Comparison of ENCODE assay signal across 9 mouse cellular contexts in the genomic region with DNA sequence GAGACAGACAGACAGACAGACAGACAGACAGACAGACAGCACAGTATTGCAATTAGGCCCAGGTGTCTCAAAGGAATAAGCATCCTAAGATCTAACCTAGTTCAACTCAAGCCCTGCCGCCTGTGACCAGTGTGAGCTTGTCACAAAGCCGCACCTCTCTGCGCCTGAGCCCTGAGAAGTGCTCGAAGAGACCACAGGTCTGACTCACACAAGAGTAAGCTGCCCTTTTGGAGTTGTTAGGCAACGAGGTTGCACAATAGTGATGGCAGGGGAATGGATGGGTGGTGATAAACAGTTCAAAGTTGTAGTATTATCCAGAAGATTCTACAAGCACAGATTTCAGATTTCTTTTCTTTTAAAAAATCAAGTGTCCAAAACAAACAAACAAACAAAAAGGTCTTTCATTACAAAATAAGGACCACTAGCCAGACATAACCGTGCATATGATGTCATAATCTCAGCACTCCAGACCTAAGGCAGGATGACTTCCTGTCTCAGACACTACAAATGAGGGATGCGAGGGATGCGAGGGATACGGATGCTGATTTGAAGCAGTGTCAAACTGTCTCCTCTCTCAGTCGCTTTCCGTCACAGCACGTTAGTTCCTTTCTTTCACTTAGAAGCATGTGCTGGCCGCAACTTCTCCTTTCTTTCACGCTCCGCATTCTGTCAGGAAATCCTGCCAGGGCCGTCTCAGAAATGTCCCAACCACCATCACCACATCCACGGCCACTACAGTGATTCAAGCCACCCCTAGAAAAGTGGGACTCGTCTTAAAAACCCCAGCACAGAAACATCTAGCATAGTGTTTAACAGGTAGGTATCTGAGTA. TPM values are rescaled to one million over a fixed set of nuclear protein-coding genes. Genes with fewer than 3 reads are reported as not detected.
DNase-seq lines count a peak whose midpoint lies in the region; ATAC-seq and TF ChIP-seq lines count a peak whose summit lies in the region.
"Had no signal": no experiment of that assay in that cellular context is flagged by ENCODE, and none has a peak within 500 bp of the region (broad histone marks: within the 10 kb centered on the region; RNA-seq: fewer than 3 reads in every experiment).

No protein-coding gene starts in this region.

- peak overlapping the region; percentile 31; the same call in 1 of the 2 replicates for H3K27ac ChIP-seq in gastrocnemius, adult 2 months
- no peak overlapping the region for H3K27ac ChIP-seq in midbrain, embryonic 15.5 days
- H3K27ac ChIP-seq: embryonic facial prominence, embryonic 15.5 days had no signal

- TF ChIP-seq CTCF in gastrocnemius, adult 2 months (IDR thresholded peaks at IDR 0.05), result no peak

- no peak for DNase-seq in gastrocnemius, adult 2 months
- DNase-seq in gastrocnemius, adult 8-10 months (ENCODE audit: low spot score in 2 of 2), result no peak
- DNase-seq in CD4-positive, CD25-positive, alpha-beta regulatory T cell, adult 2 months (ENCODE audit: low read depth, low spot score), result peak; percentile 48
- DNase-seq in cerebellum, postnatal 4 days (ENCODE audit: low spot score in 2 of 2), result no peak
- no peak for DNase-seq in cerebellum, adult 11 months

- 57% methylated on average over 18 of the region's 18 CpGs for WGBS in midbrain, embryonic 15.5 days

- no peak overlapping the region for H3K4me3 ChIP-seq in gastrocnemius, adult 2 months
- no peak overlapping the region for H3K4me3 ChIP-seq in midbrain, embryonic 15.5 days
- H3K4me3 ChIP-seq: embryonic facial prominence, embryonic 15.5 days had no signal

- H3K9me3 ChIP-seq in midbrain, embryonic 15.5 days, result no peaks in the 10 kb centered on the region
- H3K9me3 ChIP-seq: embryonic facial prominence, embryonic 15.5 days had no signal

- H3K36me3 ChIP-seq in midbrain, embryonic 15.5 days (replicated peaks), result no peaks in the 10 kb centered on the region
- H3K36me3 ChIP-seq: embryonic facial prominence, embryonic 15.5 days had no signal

- no peaks in the 10 kb centered on the region for H3K27me3 ChIP-seq in midbrain, embryonic 15.5 days (replicated peaks)
- H3K27me3 ChIP-seq: embryonic facial prominence, embryonic 15.5 days had no signal

- no peak overlapping the region for H3K4me2 ChIP-seq in midbrain, embryonic 15.5 days
- H3K4me2 ChIP-seq: embryonic facial prominence, embryonic 15.5 days had no signal

- no peak overlapping the region for H3K9ac ChIP-seq in midbrain, embryonic 15.5 days
- H3K9ac ChIP-seq: embryonic facial prominence, embryonic 15.5 days had no signal

- peak; percentile 71 for ATAC-seq in granulocyte monocyte progenitor cell, adult 5-6 weeks (replicated peaks; ENCODE audit: poor library complexity, severe bottlenecking)
- peak; percentile 74 for ATAC-seq in megakaryocyte, adult 5-6 weeks (ENCODE audit: poor library complexity, severe bottlenecking)
- no peak for ATAC-seq in midbrain, embryonic 15.5 days (replicated peaks)

- no peaks in the 10 kb centered on the region for H3K4me1 ChIP-seq in midbrain, embryonic 15.5 days
- H3K4me1 ChIP-seq: embryonic facial prominence, embryonic 15.5 days had no signal

- intact Hi-C loops in gastrocnemius, adult 2 months (cut with DNase I), result no loop called here

RNA-seq across cellular contexts. Expression of gene Ifngr2, which starts 24.2 kb away (rescaled TPM):
- 10 to 100 TPM; 55.2 to 55.5 TPM for total RNA-seq in gastrocnemius, adult 2 months (2021)
- total RNA-seq in gastrocnemius, adult 8-10 months (2022), result 10 to 100 TPM; 44.2 to 57.1 (median 54.9) TPM
- total RNA-seq in granulocyte monocyte progenitor cell, adult 5-6 weeks (2014; fragmentation: Nextera tagmentation), result 29.2 TPM in 2 replicates
- total RNA-seq in granulocyte monocyte progenitor cell, adult 5-6 weeks (2017), result 12.8 and 13.0 TPM in 2 replicates
- total RNA-seq in megakaryocyte, adult 5-6 weeks (2015), result 63.2 and 67.5 TPM in 2 replicates
- total RNA-seq in megakaryocyte, adult 5-6 weeks (2017), result 47.0 and 49.0 TPM in 2 replicates
- 92.5 and 94.2 TPM in 2 replicates for polyA plus RNA-seq in midbrain, embryonic 15.5 days (2015; fragmentation: Nextera tagmentation; extraction: Ambion mirVana)

RNA-seq across cellular contexts. Expression of gene Ifnar1, which starts 37.7 kb away (rescaled TPM):
- total RNA-seq in gastrocnemius, adult 2 months (2021), result 10 to 100 TPM; 12.6 to 15.1 TPM
- total RNA-seq in gastrocnemius, adult 8-10 months (2022), result 10 to 100 TPM in 1 of 4 experiments, 1 to 10 TPM in 3; 8.4 to 10.3 (median 8.6) TPM
- 32.3 and 42.5 TPM in 2 replicates for total RNA-seq in granulocyte monocyte progenitor cell, adult 5-6 weeks (2014; fragmentation: Nextera tagmentation)
- 33.3 and 35.6 TPM in 2 replicates for total RNA-seq in granulocyte monocyte progenitor cell, adult 5-6 weeks (2017)
- total RNA-seq in megakaryocyte, adult 5-6 weeks (2015), result 66.2 and 67.3 TPM in 2 replicates
- 73.9 and 78.5 TPM in 2 replicates for total RNA-seq in megakaryocyte, adult 5-6 weeks (2017)
- 53.4 and 54.7 TPM in 2 replicates for polyA plus RNA-seq in midbrain, embryonic 15.5 days (2015; fragmentation: Nextera tagmentation; extraction: Ambion mirVana)
